Mouse (Mus musculus) lung, postnatal 25 days (tissue): ENCODE results near the gene Tgfbr3l.
A peak's percentile ranks its signal among the peaks of the same experiment; 100 is the strongest.

Experiments used
- DNase-seq: peaks from one replicate; pipeline ENCODE4 v3.0.0; 2022; ENCODE audit warnings: low spot score

The Tgfbr3l gene

DNA sequence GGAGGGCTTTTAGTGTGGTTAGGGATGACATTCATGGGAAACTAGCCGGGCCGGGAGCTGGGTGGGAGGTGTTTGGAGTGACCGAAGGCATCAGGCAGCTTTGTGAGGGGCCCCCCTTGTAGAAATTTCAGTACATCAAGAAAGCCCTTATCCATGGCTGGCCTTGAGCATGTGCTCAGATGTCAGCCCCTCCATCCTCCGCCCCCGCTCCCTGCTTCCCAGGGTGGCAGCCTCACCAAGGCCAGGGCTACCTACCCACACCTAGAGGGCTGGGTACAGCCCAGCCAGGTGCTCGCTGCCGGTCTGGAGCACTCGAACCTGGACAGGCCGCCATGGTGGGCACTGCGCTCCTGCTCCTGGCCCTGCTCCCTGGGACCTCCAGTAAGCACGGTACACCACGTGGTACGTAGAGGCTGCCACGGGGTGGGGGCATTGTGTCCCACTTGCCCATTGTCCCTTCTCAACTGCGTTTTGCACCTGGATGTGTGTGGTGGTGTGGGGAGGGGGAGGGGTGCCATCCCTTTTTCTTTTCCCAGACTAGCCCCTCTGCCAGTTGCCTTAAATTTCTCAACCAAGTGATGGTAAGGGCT lies at the start of gene Tgfbr3l:
Gene Tgfbr3l (plus strand): TSS at position 264 of the 590 bp plus-strand sequence.
- DNase-seq, result no peak

DNA sequence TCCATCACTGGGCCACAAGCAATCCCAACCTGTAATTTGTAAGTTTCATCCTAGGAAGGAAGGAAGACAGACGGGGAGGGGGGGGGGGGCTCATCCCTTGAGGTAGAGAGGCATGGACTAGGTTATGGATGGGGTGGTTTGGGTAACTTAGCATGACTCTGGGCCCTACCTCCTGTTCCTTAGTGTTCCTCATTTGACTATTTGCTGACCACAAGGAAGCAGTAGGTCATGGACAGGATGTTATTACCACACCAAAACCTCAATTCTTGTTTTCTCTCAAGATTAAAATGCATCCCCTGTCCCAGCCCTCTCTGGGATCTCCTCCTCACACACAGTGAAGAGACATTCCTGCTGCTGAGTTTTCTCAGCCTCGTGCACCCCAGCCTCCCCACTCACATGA lies 46.7 kb upstream of the Tgfbr3l start:
- no peak for DNase-seq

DNA sequence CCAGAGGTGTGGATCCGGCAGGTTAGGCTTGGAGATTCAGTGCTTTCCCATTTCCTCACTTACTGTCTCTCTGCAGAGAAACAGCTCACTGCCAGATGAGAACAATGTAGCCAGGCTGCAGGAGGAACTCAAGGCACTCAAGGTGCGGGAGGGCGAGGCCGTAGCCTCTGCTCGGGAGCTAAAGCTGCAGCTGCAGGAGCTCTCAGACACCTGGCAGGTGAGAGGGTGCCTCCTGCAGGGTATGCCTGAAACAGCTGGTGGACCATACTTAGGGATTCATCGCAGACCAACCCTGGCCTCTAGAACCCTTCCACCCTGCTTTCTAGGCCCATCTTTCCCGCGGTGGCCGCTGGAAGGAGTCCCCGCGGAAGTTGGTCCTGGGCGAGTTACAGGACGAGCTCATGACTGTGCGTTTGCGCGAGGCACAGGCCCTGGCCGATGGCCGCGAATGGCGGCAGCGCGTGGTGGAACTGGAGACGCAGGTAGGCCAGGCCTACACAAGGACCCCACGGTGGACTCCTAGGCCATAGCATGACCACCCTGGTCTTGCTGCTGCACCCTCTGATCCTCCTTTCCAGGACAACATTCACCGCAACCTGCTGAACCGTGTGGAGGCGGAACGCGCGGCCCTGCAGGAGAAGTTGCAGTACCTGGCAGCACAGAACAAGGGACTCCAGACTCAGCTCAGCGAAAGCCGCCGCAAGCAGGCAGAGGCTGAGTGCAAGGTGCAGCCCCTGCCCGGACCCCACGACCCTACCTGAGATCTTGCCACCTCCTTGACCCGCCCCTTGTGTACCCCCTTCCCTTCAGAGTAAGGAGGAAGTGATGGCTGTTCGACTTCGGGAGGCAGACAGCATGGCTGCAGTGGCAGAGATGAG lies 42.5 kb upstream of the Tgfbr3l start:
- DNase-seq, result no peak

DNA sequence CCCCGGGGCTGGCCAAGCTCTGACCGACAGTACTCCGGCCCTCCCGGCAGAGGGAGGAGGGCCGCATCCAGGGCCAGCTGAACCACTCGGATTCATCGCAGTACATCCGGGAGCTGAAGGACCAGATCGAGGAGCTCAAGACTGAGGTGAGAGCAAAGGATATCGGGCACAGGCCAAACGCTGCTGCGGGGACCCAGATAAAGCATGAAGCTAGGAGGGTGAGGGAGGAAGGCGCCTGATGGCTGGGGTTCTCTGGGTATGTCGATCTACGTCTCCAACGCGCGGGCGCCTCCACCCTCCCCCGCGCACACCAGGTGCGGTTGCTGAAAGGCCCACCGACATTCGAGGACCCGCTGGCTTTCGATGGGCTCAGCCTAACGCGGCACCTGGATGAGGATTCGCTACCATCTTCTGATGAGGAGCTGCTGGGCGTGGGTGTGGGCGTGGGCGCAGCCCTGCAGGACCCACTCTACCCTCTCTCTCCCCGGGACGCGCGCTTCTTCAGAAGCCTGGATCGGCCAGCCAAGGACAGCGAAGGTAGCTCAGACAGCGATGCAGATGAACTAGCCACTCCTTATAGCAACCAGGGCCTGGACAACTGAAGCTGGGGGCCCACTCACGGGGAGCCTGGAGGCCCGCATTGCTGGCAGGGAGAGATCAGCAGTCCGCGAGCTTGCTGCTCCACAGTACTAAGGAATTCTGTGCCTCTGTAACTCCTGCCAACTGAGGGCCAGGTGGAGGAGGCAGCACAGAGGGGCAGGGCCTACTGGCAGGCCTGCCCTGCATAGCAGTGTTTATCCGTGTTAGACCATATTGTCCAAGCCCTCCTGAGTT lies 41.6 kb upstream of the Tgfbr3l start:
- no peak for DNase-seq

DNA sequence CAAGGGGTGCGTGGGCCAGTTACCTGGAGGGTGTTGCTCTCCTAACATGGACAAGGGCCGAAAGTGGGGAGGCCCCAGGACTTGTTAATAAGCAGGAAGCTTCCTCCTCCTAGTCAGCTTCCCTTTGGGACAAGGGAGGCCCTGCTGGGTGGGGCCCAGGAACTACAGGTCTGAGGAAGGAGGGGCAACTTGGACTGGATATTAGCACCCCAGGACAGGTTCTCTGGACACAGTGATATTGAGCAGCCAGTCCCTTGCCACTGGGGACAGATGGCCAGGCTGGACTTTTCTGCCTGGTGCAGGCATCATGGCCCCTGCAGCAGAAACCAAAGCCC lies 41.0 kb upstream of the Tgfbr3l start:
- no peak for DNase-seq

DNA sequence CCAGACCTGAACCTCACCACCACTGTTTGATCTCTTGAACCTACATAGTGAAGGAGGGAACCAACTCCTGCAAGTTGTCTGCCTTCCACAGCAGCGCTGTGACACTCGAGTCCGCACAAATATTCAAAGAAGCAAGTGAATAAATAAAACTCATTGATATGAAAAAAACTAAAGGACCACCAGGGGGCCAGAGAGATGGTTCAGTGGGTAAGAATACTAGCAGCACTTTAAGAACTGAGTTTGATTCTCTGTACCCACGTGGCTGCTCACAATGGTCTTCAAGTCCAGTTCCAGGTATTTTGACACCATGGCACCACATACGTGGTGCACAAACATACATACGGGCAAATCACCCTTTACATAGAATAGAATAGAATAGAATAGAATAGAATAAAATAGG lies 36.9 kb upstream of the Tgfbr3l start:
- no peak for DNase-seq

DNA sequence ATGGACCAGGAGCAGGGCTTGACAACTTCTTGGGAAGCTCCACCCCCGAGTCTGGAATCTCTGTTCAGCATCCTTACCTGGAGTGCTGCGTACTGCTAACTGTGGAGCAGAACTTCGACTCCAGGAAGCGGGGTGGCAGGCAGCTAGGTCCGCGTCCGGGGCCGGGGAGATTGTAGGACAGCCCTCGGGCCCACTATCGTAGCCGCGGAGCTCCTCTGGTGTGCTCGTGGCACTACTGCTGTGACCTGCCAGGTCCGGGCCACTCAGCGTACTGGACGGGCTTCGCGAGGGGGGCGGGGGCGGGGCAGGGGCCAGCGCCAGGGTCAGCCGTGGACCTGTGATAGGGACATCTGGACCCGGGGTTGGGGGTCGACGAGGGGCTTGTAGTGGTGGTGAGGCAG lies 35.2 kb upstream of the Tgfbr3l start:
- DNase-seq, result no peak

DNA sequence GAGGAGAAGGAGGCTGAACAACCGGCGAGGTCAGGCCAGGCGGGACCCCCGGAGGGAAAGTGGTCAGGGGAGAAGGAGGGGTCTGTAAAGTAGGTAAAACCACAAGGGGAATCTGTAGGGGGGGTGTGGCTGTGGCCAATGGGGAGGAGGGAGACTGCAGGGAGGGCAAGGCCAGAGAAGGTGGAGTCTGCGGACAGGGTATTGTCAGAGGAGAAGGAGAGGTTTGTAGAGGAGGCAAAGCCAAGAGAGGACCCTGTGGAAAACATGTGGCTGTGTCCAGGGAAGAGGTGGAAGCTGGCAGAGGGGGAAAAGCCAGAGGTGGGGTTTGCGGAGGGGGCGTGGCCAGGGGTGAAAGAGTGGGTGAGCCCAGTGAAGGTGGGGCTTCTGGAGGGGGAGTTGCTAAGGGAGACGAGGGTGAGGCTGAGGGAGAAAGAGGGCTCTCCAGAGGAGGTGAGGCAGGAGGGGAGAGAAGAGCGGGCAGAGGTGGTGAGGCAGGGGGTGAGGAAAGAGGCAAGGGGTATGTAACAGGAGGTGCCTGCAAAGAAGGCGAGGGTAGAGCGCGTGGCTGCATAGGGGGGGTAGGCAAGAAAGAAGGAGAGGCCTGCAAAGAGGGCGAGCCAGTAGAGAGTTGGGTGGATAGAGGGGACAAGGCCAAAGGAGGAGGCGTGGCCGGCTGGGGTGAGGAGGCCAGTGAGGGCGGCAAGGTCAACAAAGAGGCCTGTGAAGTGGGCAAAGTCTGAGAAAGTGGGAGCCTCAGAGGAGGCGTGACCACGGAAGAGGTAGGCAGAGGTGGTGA lies 34.6 kb upstream of the Tgfbr3l start:
- peak; percentile 74 for DNase-seq

DNA sequence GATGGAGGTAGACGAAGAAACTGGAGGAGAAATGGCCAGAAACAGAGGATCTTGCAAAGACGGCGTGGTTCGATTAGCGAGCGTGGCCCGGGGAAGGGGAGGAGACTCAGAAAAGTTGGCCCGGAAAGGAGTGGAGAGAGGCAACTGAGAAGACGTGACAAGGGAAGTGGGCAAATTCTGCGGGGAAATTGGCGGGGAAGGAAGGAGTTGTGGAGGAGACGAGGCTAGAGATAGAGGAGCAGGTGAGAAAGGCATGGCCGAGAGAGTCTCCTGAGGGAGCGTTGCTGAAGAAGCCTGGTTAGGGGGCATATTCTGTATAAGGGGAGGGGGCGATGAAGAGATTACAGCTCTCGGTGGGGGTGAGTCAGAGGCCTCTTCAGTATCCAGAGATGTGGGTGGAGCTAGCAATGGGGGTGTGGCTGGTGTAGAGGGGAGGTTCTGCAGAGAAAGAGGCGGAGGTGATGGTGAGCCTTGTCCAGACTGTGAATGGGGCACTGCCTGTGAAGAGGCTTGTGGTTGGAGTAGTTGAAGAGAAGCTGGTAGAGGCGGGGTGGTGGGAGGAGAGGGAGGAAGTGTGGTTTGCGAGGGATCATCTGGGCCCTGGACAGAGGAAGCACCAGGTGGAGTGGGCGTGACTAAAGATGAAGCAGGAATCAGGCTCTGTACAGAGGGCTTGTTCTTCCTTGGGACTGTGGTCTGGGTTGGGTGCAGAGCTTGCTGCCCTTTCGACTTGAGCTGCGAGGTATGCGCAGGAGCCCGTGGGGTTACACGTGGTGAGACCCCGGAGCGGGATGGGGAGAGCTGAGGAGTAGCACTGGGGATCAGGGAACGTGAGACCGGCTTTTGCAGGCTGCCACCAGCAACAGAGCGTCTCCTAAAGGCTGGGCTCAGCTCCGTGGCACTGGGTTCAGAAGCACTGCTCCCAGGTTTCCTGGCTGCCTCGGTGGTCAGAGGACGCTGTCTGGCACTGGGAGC lies 33.7 kb upstream of the Tgfbr3l start:
- peak; percentile 89 for DNase-seq

DNA sequence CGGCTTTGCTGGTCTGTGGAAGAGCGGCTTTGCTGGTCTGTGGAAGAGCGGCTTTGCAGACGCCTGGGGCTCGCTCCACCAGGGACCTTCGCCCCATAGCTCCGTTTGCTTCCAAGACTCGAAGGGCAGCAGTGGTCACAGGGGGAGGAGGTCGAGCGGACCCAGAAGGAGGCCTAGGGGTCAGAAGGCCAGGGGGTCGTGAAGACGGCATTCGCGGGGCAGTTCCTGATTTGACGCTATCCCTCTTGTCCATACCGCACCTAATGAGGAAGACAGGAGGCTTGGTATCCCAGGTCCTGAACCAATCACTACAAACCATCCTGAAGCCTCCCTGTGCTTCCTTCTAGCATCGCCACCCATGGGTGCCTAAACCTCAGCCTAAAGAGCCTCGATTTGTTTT lies 31.7 kb upstream of the Tgfbr3l start:
- DNase-seq, result no peak

DNA sequence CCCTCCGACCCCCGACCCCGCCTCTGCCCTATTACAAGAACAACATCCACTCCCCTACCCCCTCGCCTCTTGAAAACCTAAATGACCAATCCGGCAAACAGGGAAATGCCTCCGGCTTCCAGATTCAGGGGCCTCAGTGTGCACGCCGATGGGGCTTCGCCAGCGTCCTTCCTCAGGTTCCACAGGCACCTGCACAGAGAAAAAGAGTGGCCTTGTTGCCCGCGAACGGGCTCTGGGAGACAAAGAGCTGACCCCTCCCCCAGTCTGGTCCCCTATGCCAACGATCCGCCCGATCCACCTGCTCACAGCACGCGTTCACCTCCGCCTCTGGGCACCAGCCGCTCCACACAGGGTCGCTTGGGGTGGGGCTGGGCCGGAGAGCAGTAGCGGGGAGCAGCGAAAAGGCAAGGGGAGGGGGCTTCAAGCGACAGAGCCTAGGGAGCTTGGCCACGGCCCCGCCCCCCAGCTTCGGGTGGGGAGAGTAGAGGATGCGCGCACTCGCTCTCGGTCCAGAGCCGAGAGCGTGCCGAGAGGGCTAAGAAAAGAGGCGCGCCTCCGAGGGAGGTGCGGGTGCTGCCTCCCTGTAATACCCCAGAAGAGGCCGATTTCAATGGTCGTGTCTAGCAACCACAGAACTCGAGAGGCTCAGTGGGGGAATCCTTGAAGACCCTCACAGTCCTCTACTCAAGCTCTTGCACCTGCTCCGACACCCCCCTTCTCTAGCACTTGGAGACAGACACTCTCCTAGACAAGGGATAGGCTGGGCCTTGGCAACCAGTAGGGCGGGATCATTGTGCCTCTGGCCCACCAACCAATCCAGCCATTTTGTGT lies 31.0 kb upstream of the Tgfbr3l start, which contains the start of gene Prr36:
Gene Prr36 (minus strand): TSS at position 669 of the 831 bp plus-strand sequence.
- no peak for DNase-seq

DNA sequence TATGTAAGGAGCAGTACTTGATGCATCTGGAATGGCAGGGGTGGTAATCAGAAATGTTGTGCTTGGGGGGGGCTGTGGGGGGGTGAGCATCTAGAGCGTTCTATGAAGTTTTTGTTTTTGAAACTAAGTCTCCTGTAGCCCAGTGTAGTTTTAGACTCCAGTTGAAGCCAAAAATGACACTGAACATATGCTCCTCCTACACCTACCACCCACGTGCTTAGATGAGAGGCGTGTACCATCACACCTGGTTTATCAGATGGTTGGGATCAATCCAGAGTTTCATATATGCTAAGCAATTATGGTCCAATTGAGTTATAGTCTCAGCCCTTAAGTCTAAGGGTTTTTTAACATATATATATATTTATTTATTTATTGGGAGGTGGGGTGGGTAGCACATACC lies 28.4 kb upstream of the Tgfbr3l start:
- DNase-seq, result no peak

DNA sequence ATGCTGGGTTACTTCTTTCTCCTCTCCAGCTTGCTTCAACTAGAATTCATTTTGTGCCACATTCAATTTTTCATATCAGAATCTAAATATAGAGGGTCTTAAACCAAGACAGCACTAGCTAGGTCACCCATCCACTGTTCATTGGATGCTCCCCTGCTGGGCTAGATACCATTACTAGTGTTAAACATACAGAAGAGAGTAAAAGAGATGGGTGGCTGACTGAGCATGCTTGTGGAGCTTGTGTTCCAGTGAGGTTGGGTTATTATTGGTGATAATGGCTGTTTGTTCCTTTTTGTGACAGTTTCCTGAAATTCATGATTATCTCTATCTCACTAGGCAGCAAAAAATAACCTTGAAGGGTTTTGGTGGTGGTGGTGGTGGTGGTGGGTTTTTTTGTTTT lies 26.0 kb upstream of the Tgfbr3l start:
- no peak for DNase-seq

DNA sequence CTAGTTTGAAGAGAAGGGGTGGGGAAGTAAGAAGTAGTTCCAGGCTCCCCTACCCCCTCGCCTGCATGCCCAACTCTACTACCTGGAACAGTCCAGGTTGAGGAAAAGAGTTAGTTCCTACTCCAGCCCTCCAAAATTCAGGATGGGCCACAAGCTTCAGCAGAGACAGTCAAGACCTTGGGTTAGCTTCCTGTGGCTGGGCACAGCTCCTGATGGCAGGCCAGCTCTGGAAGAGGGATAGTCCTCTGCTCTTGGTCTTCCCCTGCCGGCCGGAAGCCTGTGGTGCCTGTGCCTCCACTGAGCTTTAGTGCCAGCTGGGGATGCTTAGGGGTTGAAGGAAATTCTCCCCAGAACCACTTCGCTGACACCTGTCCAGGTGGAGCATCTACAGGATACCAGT lies 21.7 kb upstream of the Tgfbr3l start:
- DNase-seq, result no peak

DNA sequence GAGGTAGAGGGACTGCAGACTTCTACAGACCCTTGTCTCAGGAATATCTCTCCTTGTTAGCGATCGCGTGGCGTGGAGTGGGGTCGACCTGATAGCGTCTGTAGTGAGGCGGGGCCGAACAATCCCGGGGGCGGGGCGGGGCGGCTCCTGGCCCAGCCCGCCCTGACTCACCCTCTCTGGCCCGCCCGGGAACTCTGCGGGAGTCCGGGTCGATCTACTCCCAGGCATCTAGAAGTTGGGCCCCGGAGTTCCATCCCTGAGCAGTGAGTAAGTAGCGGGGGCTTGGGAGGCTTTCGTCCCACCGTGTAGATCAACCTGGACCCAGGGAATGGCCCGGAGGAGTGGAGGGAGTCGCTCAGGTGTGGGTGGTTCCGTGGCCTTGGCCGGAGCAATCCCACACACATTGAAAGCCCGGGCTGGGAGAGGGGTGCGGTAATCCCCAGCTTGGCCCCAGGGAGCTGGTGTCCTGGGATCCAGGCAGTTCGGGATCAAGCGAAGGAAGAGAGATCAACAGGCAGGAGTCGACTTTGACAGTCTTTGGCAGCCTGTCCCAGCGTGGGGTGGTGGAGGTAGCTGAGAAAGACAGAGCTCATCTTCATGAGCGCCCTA lies 21.2 kb upstream of the Tgfbr3l start, which contains the start of gene Lrrc8e:
Gene Lrrc8e (plus strand): TSS at position 89 of the 609 bp plus-strand sequence.
- no peak for DNase-seq

DNA sequence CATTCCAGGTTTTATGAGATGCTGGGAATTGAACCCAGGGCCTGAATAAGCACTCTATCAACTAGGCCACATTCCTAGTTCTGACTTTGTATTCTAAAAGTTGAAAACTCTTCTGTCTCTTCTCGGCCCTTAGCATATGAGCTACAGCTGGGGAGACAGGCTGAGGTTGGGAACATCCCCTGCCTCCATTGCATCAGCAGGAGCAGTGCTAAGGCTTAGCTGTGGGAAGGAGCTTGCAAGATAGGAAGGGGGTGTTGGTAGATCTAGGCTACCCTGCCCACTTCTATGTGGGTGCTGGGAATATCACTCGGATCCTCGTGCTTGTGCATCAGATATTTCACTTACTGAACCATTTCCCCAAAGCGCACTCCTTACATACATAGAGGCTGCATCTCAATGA lies 20.1 kb upstream of the Tgfbr3l start:
- DNase-seq, result no peak

DNA sequence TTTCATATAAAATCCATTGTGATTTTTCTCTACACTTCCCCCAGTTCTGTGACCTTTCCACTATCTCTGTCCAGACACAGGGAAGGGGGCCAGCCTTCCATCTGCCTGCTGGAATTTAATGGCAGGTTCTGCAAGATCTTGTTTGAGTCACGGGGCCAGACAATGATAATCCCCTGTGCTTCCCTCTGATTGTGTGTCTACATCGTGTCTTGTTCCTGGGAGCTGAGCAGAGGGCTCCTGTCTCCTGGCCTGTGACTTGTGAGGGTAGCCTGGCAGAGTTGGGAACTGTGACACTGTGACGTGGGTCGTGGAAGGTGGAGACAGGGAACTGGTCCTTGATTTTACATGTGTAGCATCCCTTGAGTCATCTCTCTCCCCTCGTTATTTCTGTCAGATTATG lies 18.2 kb upstream of the Tgfbr3l start:
- DNase-seq, result no peak

DNA sequence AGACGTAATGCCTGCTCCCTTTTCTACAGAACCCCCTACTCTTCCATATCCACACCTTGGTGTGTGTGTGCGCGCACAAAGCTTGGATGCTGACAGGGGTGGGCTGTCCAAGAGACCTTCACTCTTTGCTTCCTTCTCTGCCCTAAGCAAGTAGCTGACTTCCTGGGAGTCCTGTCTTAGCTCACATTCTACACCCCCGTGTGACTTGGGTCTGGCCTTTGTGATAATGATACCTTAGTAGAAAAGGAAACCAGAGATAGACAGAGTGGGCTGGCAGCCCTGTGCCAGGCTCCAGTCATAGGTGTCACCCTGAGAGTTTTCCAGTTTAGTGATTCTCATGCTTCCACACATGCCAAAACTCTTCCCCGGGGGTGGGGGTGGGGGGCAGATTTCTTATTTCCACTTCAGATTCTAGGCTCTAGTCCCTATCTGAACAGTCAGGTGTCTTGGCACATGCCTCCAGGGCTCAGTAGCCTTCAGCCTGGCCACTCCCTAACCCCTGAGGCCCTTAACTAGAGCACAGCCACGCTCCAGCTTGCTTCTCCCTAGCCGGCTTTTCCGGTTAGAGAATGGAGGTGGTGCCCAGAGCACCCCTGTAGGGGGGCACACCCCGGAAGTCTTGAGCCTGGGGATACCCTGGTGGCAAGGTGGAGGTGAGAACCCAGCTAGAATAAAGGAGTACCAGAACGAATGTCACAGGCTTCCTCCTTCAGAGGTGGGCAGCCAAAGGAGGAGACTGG lies 17.2 kb upstream of the Tgfbr3l start:
- peak; percentile 65 for DNase-seq
